Mouse (Mus musculus) CH12F3 (cell line): ENCODE results near the gene Vmn2r115.
"Not testable (repeated sequence)": the region's sequence is repeated elsewhere in the genome, so short reads cannot be mapped to it uniquely, and the experiment has no call there.

Experiments
- in situ Hi-C: fragments of 300-500 bp; cut with MboI; formaldehyde crosslinking; loops from 2 replicates; pipeline ENCODE4 v1.14.3; 2020; ENCODE audit warnings: low sequenced_read_pairs

The Vmn2r115 gene

GRCm38 (mm10) chr17:23343441-23343840 lies at the start of gene Vmn2r115:
Gene Vmn2r115, plus strand, starts transcription at chr17:23343741.
- in situ Hi-C loops = not testable (repeated sequence)

GRCm38 (mm10) chr17:23312437-23312836 lies 31.1 kb upstream of the Vmn2r115 start, which contains the start of gene Vmn2r114:
Gene Vmn2r114, minus strand, starts transcription at chr17:23312537.
- in situ Hi-C loops = not testable (repeated sequence)

- in situ Hi-C loops = no loop called here
Measured at GRCm38 (mm10) chr17:23330657-23331056, 12.9 kb upstream of the Vmn2r115 start.

- in situ Hi-C loops = no loop called here
Measured at GRCm38 (mm10) chr17:23351644-23352043, 8.1 kb downstream of the Vmn2r115 start.

- in situ Hi-C loops = not testable (repeated sequence)
Measured at GRCm38 (mm10) chr17:23384304-23384703, 40.8 kb downstream of the Vmn2r115 start, which contains the start of gene Vmn2r116. Gene Vmn2r116, plus strand, starts transcription at chr17:23384604.
